Mouse (Mus musculus) MEL (cell line): Measurements from ENCODE around the gene Dapk1.

ENCODE experiments used
- CTCF ChIP-seq, 3 experiments: IDR thresholded peaks in 2 of 3; conservative IDR thresholded peaks in 1 of 3; 2 replicates each; pipeline ENCODE4 v1.5.1; 2011 to 2012; ENCODE audit warnings: low read length in 3 of 3, low read depth in 2 of 3, mild to moderate bottlenecking in 2 of 3, improper control_type of control experiment in 1 of 3, inconsistent platforms in 1 of 3, mixed read lengths in 1 of 3, moderate library complexity in 1 of 3; ENCODE audit not compliant: control insufficient read depth in 1 of 3, insufficient read depth in 1 of 3, poor library complexity in 1 of 3, severe bottlenecking in 1 of 3
- MAZ ChIP-seq: IDR thresholded peaks from 2 replicates; pipeline ENCODE4 v1.6.1; 2012; ENCODE audit warnings: low read depth, mild to moderate bottlenecking, inconsistent platforms, low read length, improper control_type of control experiment
- MXI1 ChIP-seq: IDR thresholded peaks from 2 replicates; pipeline ENCODE4 v1.6.1; 2011; ENCODE audit warnings: mild to moderate bottlenecking, low read depth, low read length, improper control_type of control experiment
- POLR2A ChIP-seq, 2 experiments: IDR thresholded peaks; 2 replicates each; pipeline ENCODE4 v1.6.1; 2011 to 2012; ENCODE audit warnings: low read length in 2 of 2, mild to moderate bottlenecking in 2 of 2, control low read depth in 1 of 2, improper control_type of control experiment in 1 of 2, low read depth in 1 of 2, moderate library complexity in 1 of 2; ENCODE audit not compliant: control insufficient read depth in 1 of 2, insufficient read depth in 1 of 2, poor library complexity in 1 of 2
- TBP ChIP-seq: IDR thresholded peaks from 2 replicates; pipeline ENCODE4 v1.8.0; 2011; ENCODE audit warnings: low read depth, low read length, improper control_type of control experiment
- TCF12 ChIP-seq: IDR thresholded peaks from 2 replicates; pipeline ENCODE4 v1.6.1; 2014; ENCODE audit warnings: low read depth, mild to moderate bottlenecking, inconsistent platforms, low read length, improper control_type of control experiment, moderate library complexity

DNA sequence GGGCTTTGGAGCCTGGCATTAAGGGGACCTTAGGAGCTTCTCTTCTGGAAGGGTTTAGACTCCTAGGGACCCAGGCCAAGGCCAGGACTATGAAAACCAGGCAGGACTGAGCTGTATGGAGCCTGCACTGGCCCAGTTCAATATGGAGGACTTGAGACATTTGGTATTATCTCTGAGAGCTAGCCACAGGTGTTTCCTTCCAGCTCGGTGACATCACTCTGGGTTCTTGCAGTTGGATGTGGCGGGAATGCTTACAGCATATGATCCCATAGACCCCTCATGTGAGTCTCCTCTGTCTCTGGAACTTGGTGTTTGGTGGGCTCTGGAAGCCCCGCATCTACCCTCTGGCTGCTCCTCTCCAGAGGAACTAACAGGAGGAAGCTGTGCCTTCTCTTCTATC is 140.9 kb downstream of the Dapk1 start:
- no peak for TF ChIP-seq TCF12
- no peak for TF ChIP-seq TBP
- no peak for TF ChIP-seq CTCF (IDR thresholded peaks at IDR 0.05 in 2 of 3, conservative IDR thresholded peaks at IDR 0.05 in 1 of 3; ENCODE audit: control insufficient read depth in 1 of 3, insufficient read depth in 1 of 3, low read depth in 2 of 3, low read length in 3 of 3, poor library complexity in 1 of 3, severe bottlenecking in 1 of 3)
- no peak for TF ChIP-seq MAZ
- no peak for TF ChIP-seq MXI1
- no peak for TF ChIP-seq POLR2A (IDR thresholded peaks at IDR 0.05; ENCODE audit: control insufficient read depth in 1 of 2, insufficient read depth in 1 of 2, low read depth in 1 of 2, low read length in 2 of 2, poor library complexity in 1 of 2)
